Mouse (Mus musculus) midbrain, embryonic 10.5 days (tissue): Measurements from ENCODE around the gene Gm10073. TPM values are rescaled to one million over a fixed set of nuclear protein-coding genes. Genes with fewer than 3 reads are reported as not detected.

Experiments used
- DNase-seq: peaks from one replicate; pipeline ENCODE4 v3.0.0-alpha.2; 2017; ENCODE audit warnings: low spot score
- H3K27ac ChIP-seq: fragments of 300-500 bp; sonication (generic); replicated peaks from 2 replicates; pipeline ENCODE4 v1.5.1; 2016; ENCODE audit warnings: mild to moderate bottlenecking
- H3K27me3 ChIP-seq: fragments of 300-500 bp; sonication (generic); 2 replicates; pipeline ENCODE4 v1.6.1; 2016; ENCODE audit warnings: low read depth, mild to moderate bottlenecking; ENCODE audit not compliant: poor library complexity, severe bottlenecking
- H3K36me3 ChIP-seq: fragments of 300-500 bp; sonication (generic); 2 replicates; pipeline ENCODE4 v1.6.1; 2016; ENCODE audit warnings: mild to moderate bottlenecking, moderate library complexity
- H3K4me1 ChIP-seq: fragments of 300-500 bp; sonication (generic); 2 replicates; pipeline ENCODE4 v1.6.1; 2016
- H3K4me3 ChIP-seq: fragments of 300-500 bp; sonication (generic); 2 replicates; pipeline ENCODE4 v1.5.1; 2016; ENCODE audit warnings: mild to moderate bottlenecking, moderate library complexity
- H3K9me3 ChIP-seq: fragments of 300-500 bp; sonication (generic); replicated peaks from 2 replicates; pipeline ENCODE4 v1.6.1; 2016; ENCODE audit warnings: mild to moderate bottlenecking
- WGBS: fragments of 180-500 bp; shearing (Covaris S2); methylation state at CpG from one replicate; pipeline ENCODE4 v1.1.7; 2016; 5-methylcytosine and 5-hydroxymethylcytosine counted together
- polyA plus RNA-seq: library from polyadenylated mRNA; unstranded; fragments of >200 nt; fragmentation: Nextera tagmentation; extraction: Ambion mirVana; gene quantifications from 2 replicates; pipeline ENCODE4 v1.2.1, GENCODE M21; 2016

The Gm10073 gene
- polyA plus RNA-seq, 1 experiment from 2014 or later, result 7.1 TPM

- Histone ChIP-seq H3K27ac (peak overlapping the region; percentile 67), H3K36me3 (no peaks in the 10 kb centered on the region), H3K9me3 (no peaks in the 10 kb centered on the region), H3K4me3 (no peak overlapping the region), H3K4me1 (peaks cover 29% of the 10 kb centered on the region), H3K27me3 (peaks cover 6% of the 10 kb centered on the region; the same call in 1 of the 2 replicates)
- WGBS, result 44% methylated on average over 7 of the region's 7 CpGs
- peak; percentile 75 for DNase-seq
These were observed 4.3 kb downstream of the Gm10073 start for GRCm38 (mm10) chr8:106569006-106569405.

- 88% methylated on average over 3 of the region's 3 CpGs for WGBS
- no peak overlapping the region for H3K4me3 ChIP-seq
These were observed 9.5 kb downstream of the Gm10073 start for GRCm38 (mm10) chr8:106563691-106564182.

GRCm38 (mm10) chr8:106561097-106561865 is 12.0 kb downstream of the Gm10073 start:
- no peak overlapping the region for H3K4me3 ChIP-seq
- WGBS, result 37% methylated on average over 21 of the region's 21 CpGs
- H3K27ac ChIP-seq, result 0 out of 2 replicates have a peak overlapping the region, but pooled peaks have one; percentile 19
- peak; percentile 63 for DNase-seq
- H3K4me1 ChIP-seq, result peaks cover 6% of the 10 kb centered on the region
- H3K36me3 ChIP-seq, result no peaks in the 10 kb centered on the region
- H3K27me3 ChIP-seq, result peaks cover 19% of the 10 kb centered on the region
- H3K9me3 ChIP-seq, result peaks cover 9% of the 10 kb centered on the region; the same call in 1 of the 2 replicates

More at GRCm38 (mm10) chr8:106563691-106564182, 9.5 kb downstream of the Gm10073 start:
- H3K36me3 ChIP-seq, result no peaks in the 10 kb centered on the region
- H3K4me1 ChIP-seq, result peaks cover 13% of the 10 kb centered on the region
- H3K27me3 ChIP-seq, result peaks cover 19% of the 10 kb centered on the region
- H3K9me3 ChIP-seq, result no peaks in the 10 kb centered on the region
- DNase-seq, result no peak
- 0 out of 2 replicates have a peak overlapping the region, but pooled peaks have one; percentile 24 for H3K27ac ChIP-seq

- Histone ChIP-seq H3K36me3 (no peaks in the 10 kb centered on the region), H3K27ac (no peak overlapping the region), H3K27me3 (peaks cover 19% of the 10 kb centered on the region), H3K9me3 (peaks cover 9% of the 10 kb centered on the region; the same call in 1 of the 2 replicates), H3K4me3 (no peak overlapping the region), H3K4me1 (peaks cover 6% of the 10 kb centered on the region)
- WGBS, result 74% methylated on average over 9 of the region's 9 CpGs
- no peak for DNase-seq
These were observed 13.4 kb downstream of the Gm10073 start for GRCm38 (mm10) chr8:106559844-106560243.

- Histone ChIP-seq H3K27ac (no peak overlapping the region), H3K9me3 (peaks cover 13% of the 10 kb centered on the region; the same call in 1 of the 2 replicates), H3K27me3 (peaks cover 10% of the 10 kb centered on the region; the same call in 1 of the 2 replicates), H3K36me3 (no peaks in the 10 kb centered on the region), H3K4me3 (no peak overlapping the region), H3K4me1 (peaks cover 4% of the 10 kb centered on the region)
- no peak for DNase-seq
- WGBS, result 80% methylated on average over 6 of the region's 7 CpGs
These were observed 17.1 kb downstream of the Gm10073 start for GRCm38 (mm10) chr8:106556068-106556645.

GRCm38 (mm10) chr8:106554011-106554410 is 19.2 kb downstream of the Gm10073 start:
- Histone ChIP-seq H3K4me3 (no peak overlapping the region), H3K27me3 (no peaks in the 10 kb centered on the region), H3K9me3 (peaks cover 13% of the 10 kb centered on the region; the same call in 1 of the 2 replicates), H3K27ac (no peak overlapping the region), H3K4me1 (no peaks in the 10 kb centered on the region), H3K36me3 (no peaks in the 10 kb centered on the region)
- WGBS, result 96% methylated on average over 5 of the region's 5 CpGs
- no peak for DNase-seq

- Histone ChIP-seq H3K4me3 (no peak overlapping the region), H3K4me1 (no peaks in the 10 kb centered on the region), H3K27me3 (no peaks in the 10 kb centered on the region), H3K27ac (no peak overlapping the region), H3K36me3 (no peaks in the 10 kb centered on the region), H3K9me3 (0 out of 2 replicates have a peak, but pooled peaks cover 4% of the 10 kb centered on the region)
- DNase-seq, result no peak
- 93% methylated on average over 1 of the region's 1 CpGs for WGBS
These were observed 22.4 kb downstream of the Gm10073 start for GRCm38 (mm10) chr8:106550906-106551305.

GRCm38 (mm10) chr8:106548366-106548936 is 24.8 kb downstream of the Gm10073 start:
- H3K9me3 ChIP-seq, result no peaks in the 10 kb centered on the region
- H3K27ac ChIP-seq, result no peak overlapping the region
- no peaks in the 10 kb centered on the region for H3K27me3 ChIP-seq
- 91% methylated on average over 10 of the region's 10 CpGs for WGBS
- no peaks in the 10 kb centered on the region for H3K4me1 ChIP-seq
- no peaks in the 10 kb centered on the region for H3K36me3 ChIP-seq
- DNase-seq, result no peak
- no peak overlapping the region for H3K4me3 ChIP-seq

GRCm38 (mm10) chr8:106546746-106547145 is 26.5 kb downstream of the Gm10073 start:
- H3K27ac ChIP-seq, result no peak overlapping the region
- no peaks in the 10 kb centered on the region for H3K4me1 ChIP-seq
- DNase-seq, result no peak
- H3K9me3 ChIP-seq, result no peaks in the 10 kb centered on the region
- no peaks in the 10 kb centered on the region for H3K27me3 ChIP-seq
- H3K4me3 ChIP-seq, result no peak overlapping the region
- WGBS, result 90% methylated on average over 7 of the region's 7 CpGs
- no peaks in the 10 kb centered on the region for H3K36me3 ChIP-seq

GRCm38 (mm10) chr8:106545149-106545548 is 28.1 kb downstream of the Gm10073 start:
- WGBS, result 91% methylated on average over 2 of the region's 2 CpGs

GRCm38 (mm10) chr8:106543043-106543442 is 30.2 kb downstream of the Gm10073 start:
- Histone ChIP-seq H3K9me3 (no peaks in the 10 kb centered on the region), H3K27me3 (no peaks in the 10 kb centered on the region), H3K36me3 (no peaks in the 10 kb centered on the region), H3K27ac (no peak overlapping the region; the same call in 1 of the 2 replicates), H3K4me1 (0 out of 2 replicates have a peak, but pooled peaks cover 5% of the 10 kb centered on the region), H3K4me3 (no peak overlapping the region)
- DNase-seq, result no peak
- WGBS, result 75% methylated on average over 8 of the region's 8 CpGs

More at GRCm38 (mm10) chr8:106545149-106545548, 28.1 kb downstream of the Gm10073 start:
- Histone ChIP-seq H3K4me1 (no peaks in the 10 kb centered on the region), H3K27ac (no peak overlapping the region), H3K9me3 (no peaks in the 10 kb centered on the region), H3K27me3 (no peaks in the 10 kb centered on the region), H3K4me3 (no peak overlapping the region), H3K36me3 (no peaks in the 10 kb centered on the region)
- DNase-seq, result no peak

GRCm38 (mm10) chr8:106541002-106541401 is 32.3 kb downstream of the Gm10073 start:
- H3K36me3 ChIP-seq, result no peaks in the 10 kb centered on the region
- WGBS, result 89% methylated on average over 11 of the region's 11 CpGs
- no peaks in the 10 kb centered on the region for H3K27me3 ChIP-seq
- DNase-seq, result no peak
- H3K9me3 ChIP-seq, result no peaks in the 10 kb centered on the region
- no peak overlapping the region for H3K27ac ChIP-seq
- H3K4me1 ChIP-seq, result 0 out of 2 replicates have a peak, but pooled peaks cover 5% of the 10 kb centered on the region
- H3K4me3 ChIP-seq, result no peak overlapping the region
